Comparison of ENCODE assay signal across 8 mouse cellular contexts in the genomic region with DNA sequence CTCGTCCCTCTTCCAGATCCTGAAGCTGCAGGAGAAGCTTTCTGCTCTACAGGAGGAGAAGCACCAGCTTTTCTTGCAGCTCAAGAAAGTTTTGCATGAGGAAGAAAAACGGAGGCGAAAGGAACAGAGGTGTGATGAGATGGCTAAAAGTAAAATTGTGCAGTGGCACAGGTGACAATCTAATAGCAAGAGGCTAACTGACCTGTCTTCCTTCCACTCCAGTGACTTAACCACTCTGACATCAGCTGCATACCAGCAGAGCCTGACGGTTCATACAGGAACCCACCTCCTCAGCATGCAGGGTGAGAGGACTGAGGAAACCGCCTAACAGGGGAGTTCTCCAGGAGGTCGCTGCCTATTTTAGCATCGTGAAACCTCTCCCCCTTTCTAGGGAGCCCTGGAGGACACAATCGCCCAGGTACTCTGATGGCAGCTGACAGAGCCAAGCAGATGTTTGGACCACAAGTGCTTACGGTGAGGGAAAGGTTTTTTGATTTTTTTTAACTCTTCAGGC. TPM values are rescaled to one million over a fixed set of nuclear protein-coding genes. Genes with fewer than 3 reads are reported as not detected.
DNase-seq lines count a peak whose midpoint lies in the region; ATAC-seq and TF ChIP-seq lines count a peak whose summit lies in the region.

No protein-coding gene starts in this region.

- H3K36me3 ChIP-seq in kidney, embryonic 15.5 days, result peaks cover 82% of the 10 kb centered on the region
- H3K36me3 ChIP-seq in hindbrain, postnatal 0 days (ENCODE audit: insufficient read depth, low read length), result peaks cover 61% of the 10 kb centered on the region
- peaks cover 62% of the 10 kb centered on the region for H3K36me3 ChIP-seq in midbrain, embryonic 15.5 days (replicated peaks)

- H3K9ac ChIP-seq in kidney, embryonic 15.5 days, result peak overlapping the region; percentile 76
- peak overlapping the region; percentile 93; the same call in 1 of the 2 replicates for H3K9ac ChIP-seq in hindbrain, postnatal 0 days (replicated peaks; ENCODE audit: low read length)
- peak overlapping the region; percentile 89 for H3K9ac ChIP-seq in midbrain, embryonic 15.5 days

- no peak for ATAC-seq in kidney, embryonic 15.5 days (replicated peaks; ENCODE audit: low FRiP score)
- no peak for ATAC-seq in hindbrain, postnatal 0 days
- ATAC-seq in midbrain, embryonic 15.5 days (replicated peaks), result no peak

- no peak overlapping the region for H3K27ac ChIP-seq in kidney, embryonic 15.5 days
- H3K27ac ChIP-seq in cortical plate, adult 2 months (ENCODE audit: insufficient read depth, low read length), result no peak overlapping the region
- no peak overlapping the region for H3K27ac ChIP-seq in hindbrain, postnatal 0 days
- no peak overlapping the region for H3K27ac ChIP-seq in midbrain, embryonic 15.5 days

- H3K4me2 ChIP-seq in kidney, embryonic 15.5 days, result peak overlapping the region; percentile 87
- H3K4me2 ChIP-seq in hindbrain, postnatal 0 days (ENCODE audit: low read depth, low read length), result peak overlapping the region; percentile 97
- H3K4me2 ChIP-seq in midbrain, embryonic 15.5 days, result peak overlapping the region; percentile 99

- no peak for TF ChIP-seq CTCF in cortical plate, adult 2 months (IDR thresholded peaks at IDR 0.05; ENCODE audit: extremely low read depth, insufficient read depth, low read length)
- TF ChIP-seq CTCF in hindbrain, postnatal 0 days (IDR thresholded peaks at IDR 0.05; ENCODE audit: low read depth), result no peak

- H3K4me3 ChIP-seq in kidney, embryonic 15.5 days (replicated peaks), result peak overlapping the region; percentile 72
- H3K4me3 ChIP-seq in cortical plate, adult 2 months (ENCODE audit: insufficient read depth, low read length), result peak overlapping the region; percentile 81; the same call in 1 of the 2 replicates
- peak overlapping the region; percentile 84 for H3K4me3 ChIP-seq in hindbrain, postnatal 0 days (ENCODE audit: low read length)
- H3K4me3 ChIP-seq in midbrain, embryonic 15.5 days, result peak overlapping the region; percentile 89

- H3K27me3 ChIP-seq in kidney, embryonic 15.5 days, result no peaks in the 10 kb centered on the region
- no peaks in the 10 kb centered on the region for H3K27me3 ChIP-seq in hindbrain, postnatal 0 days (ENCODE audit: insufficient read depth, low read length)
- no peaks in the 10 kb centered on the region for H3K27me3 ChIP-seq in midbrain, embryonic 15.5 days (replicated peaks)

- no peaks in the 10 kb centered on the region for H3K9me3 ChIP-seq in kidney, embryonic 15.5 days (replicated peaks)
- no peaks in the 10 kb centered on the region for H3K9me3 ChIP-seq in hindbrain, postnatal 0 days (ENCODE audit: low read length)
- no peaks in the 10 kb centered on the region for H3K9me3 ChIP-seq in midbrain, embryonic 15.5 days

- peaks cover 58% of the 10 kb centered on the region for H3K4me1 ChIP-seq in kidney, embryonic 15.5 days
- peaks cover 4% of the 10 kb centered on the region for H3K4me1 ChIP-seq in cortical plate, adult 2 months (ENCODE audit: control insufficient read depth, insufficient read depth, low read length)
- H3K4me1 ChIP-seq in hindbrain, postnatal 0 days (ENCODE audit: insufficient read depth, low read length), result peaks cover 15% of the 10 kb centered on the region
- H3K4me1 ChIP-seq in midbrain, embryonic 15.5 days, result peaks cover 43% of the 10 kb centered on the region

- TF ChIP-seq POLR2A in cortical plate, adult 2 months (IDR thresholded peaks at IDR 0.05; ENCODE audit: extremely low read depth, insufficient read depth, low read length), result no peak

- no peak for DNase-seq in kidney, postnatal 36 days
- no peak for DNase-seq in hindbrain, postnatal 0 days (ENCODE audit: low spot score)
- DNase-seq in thymus, postnatal 36 days, result no peak
- DNase-seq in cerebellum, postnatal 4 days (ENCODE audit: low spot score in 2 of 2), result no peak
- no peak for DNase-seq in frontal cortex, postnatal 36 days (ENCODE audit: low spot score in 2 of 2)

- 38% methylated on average over 9 of the region's 9 CpGs for WGBS in kidney, embryonic 15.5 days
- 39% methylated on average over 9 of the region's 9 CpGs for WGBS in hindbrain, postnatal 0 days
- WGBS in midbrain, embryonic 15.5 days, result 43% methylated on average over 9 of the region's 9 CpGs

RNA-seq across cellular contexts. Expression of a gene that starts 1.3 kb away (rescaled TPM):
- polyA plus RNA-seq in kidney, embryonic 15.5 days (2015; fragmentation: Nextera tagmentation; extraction: Ambion mirVana), result 77.8 and 86.2 TPM in 2 replicates
- 53.5 and 55.2 TPM in 2 replicates for polyA plus RNA-seq in cortical plate, adult 2 months (2012; rRNA removed)
- total RNA-seq in hindbrain, postnatal 0 days (2014; rRNA removed), result 48.1 and 67.6 TPM in 2 replicates
- polyA plus RNA-seq in hindbrain, postnatal 0 days (2015; fragmentation: Nextera tagmentation; extraction: Ambion mirVana), result 60.8 and 65.9 TPM in 2 replicates
- 77.6 and 86.6 TPM in 2 replicates for polyA plus RNA-seq in midbrain, embryonic 15.5 days (2015; fragmentation: Nextera tagmentation; extraction: Ambion mirVana)

RNA-seq across cellular contexts. Expression of a gene that starts 6.8 kb away (rescaled TPM):
- polyA plus RNA-seq in kidney, embryonic 15.5 days (2015; fragmentation: Nextera tagmentation; extraction: Ambion mirVana), result 1,729 and 1,795 TPM in 2 replicates
- polyA plus RNA-seq in cortical plate, adult 2 months (2012; rRNA removed), result 577 and 581 TPM in 2 replicates
- total RNA-seq in hindbrain, postnatal 0 days (2014; rRNA removed), result 491 and 500 TPM in 2 replicates
- 1,157 and 1,160 TPM in 2 replicates for polyA plus RNA-seq in hindbrain, postnatal 0 days (2015; fragmentation: Nextera tagmentation; extraction: Ambion mirVana)
- 1,022 and 1,040 TPM in 2 replicates for polyA plus RNA-seq in midbrain, embryonic 15.5 days (2015; fragmentation: Nextera tagmentation; extraction: Ambion mirVana)

RNA-seq across cellular contexts. Expression of a gene that starts 14.1 kb away (rescaled TPM):
- polyA plus RNA-seq in kidney, embryonic 15.5 days (2015; fragmentation: Nextera tagmentation; extraction: Ambion mirVana), result 9.3 and 10.8 TPM in 2 replicates
- 98.3 and 107 TPM in 2 replicates for polyA plus RNA-seq in cortical plate, adult 2 months (2012; rRNA removed)
- 95.1 and 118 TPM in 2 replicates for total RNA-seq in hindbrain, postnatal 0 days (2014; rRNA removed)
- 11.9 and 13.1 TPM in 2 replicates for polyA plus RNA-seq in hindbrain, postnatal 0 days (2015; fragmentation: Nextera tagmentation; extraction: Ambion mirVana)
- polyA plus RNA-seq in midbrain, embryonic 15.5 days (2015; fragmentation: Nextera tagmentation; extraction: Ambion mirVana), result 23.2 and 24.2 TPM in 2 replicates

RNA-seq across cellular contexts. Expression of a gene that starts 14.2 kb away (rescaled TPM):
- polyA plus RNA-seq in kidney, embryonic 15.5 days (2015; fragmentation: Nextera tagmentation; extraction: Ambion mirVana), result 12.6 and 13.0 TPM in 2 replicates
- 0.19 and 0.38 TPM in 2 replicates for polyA plus RNA-seq in cortical plate, adult 2 months (2012; rRNA removed)
- total RNA-seq in hindbrain, postnatal 0 days (2014; rRNA removed), result 2.9 and 9.7 TPM in 2 replicates
- 6.5 and 8.1 TPM in 2 replicates for polyA plus RNA-seq in hindbrain, postnatal 0 days (2015; fragmentation: Nextera tagmentation; extraction: Ambion mirVana)
- polyA plus RNA-seq in midbrain, embryonic 15.5 days (2015; fragmentation: Nextera tagmentation; extraction: Ambion mirVana), result 11.1 and 11.8 TPM in 2 replicates

RNA-seq across cellular contexts. Expression of a gene that starts 19.6 kb away (rescaled TPM):
- polyA plus RNA-seq in kidney, embryonic 15.5 days (2015; fragmentation: Nextera tagmentation; extraction: Ambion mirVana), result 0.58 and 0.62 TPM in 2 replicates
- 0.13 and 0.26 TPM in 2 replicates for polyA plus RNA-seq in cortical plate, adult 2 months (2012; rRNA removed)
- total RNA-seq in hindbrain, postnatal 0 days (2014; rRNA removed), result 1.5 TPM in 1 of 2 replicates, not detected in the other
- polyA plus RNA-seq in hindbrain, postnatal 0 days (2015; fragmentation: Nextera tagmentation; extraction: Ambion mirVana), result 0.20 and 0.21 TPM in 2 replicates
- polyA plus RNA-seq in midbrain, embryonic 15.5 days (2015; fragmentation: Nextera tagmentation; extraction: Ambion mirVana), result 0.46 and 0.52 TPM in 2 replicates
